Mouse (Mus musculus): ENCODE data around the gene Tmprss11e.

- TF ChIP-seq POLR2A (IDR thresholded peaks at IDR 0.05; ENCODE audit: low read depth, low read length) (no peak), CTCF (IDR thresholded peaks at IDR 0.05; ENCODE audit: extremely low read depth, insufficient read depth, insufficient read length, insufficient replicate concordance) (no peak)
Measured at GRCm38 (mm10) chr5:86676262-86676661, 69.4 kb downstream of the Tmprss11e start, which contains the start of gene Tmprss11b.
